Mouse (Mus musculus) kidney, adult 2 months (tissue): ENCODE data around the gene Acmsd.

ENCODE experiments used
- CTCF ChIP-seq: fragments of 200-500 bp; conservative IDR thresholded peaks from 2 replicates; pipeline ENCODE4 v1.5.1; 2011; ENCODE audit warnings: low read depth, mild to moderate bottlenecking, control low read depth, low read length, moderate library complexity, mixed read lengths; ENCODE audit not compliant: insufficient read depth, insufficient read length
- POLR2A ChIP-seq: fragments of 200-500 bp; IDR thresholded peaks from one replicate; pipeline ENCODE4 v1.6.1; 2011; ENCODE audit warnings: low read depth, low read length, control low read depth

DNA sequence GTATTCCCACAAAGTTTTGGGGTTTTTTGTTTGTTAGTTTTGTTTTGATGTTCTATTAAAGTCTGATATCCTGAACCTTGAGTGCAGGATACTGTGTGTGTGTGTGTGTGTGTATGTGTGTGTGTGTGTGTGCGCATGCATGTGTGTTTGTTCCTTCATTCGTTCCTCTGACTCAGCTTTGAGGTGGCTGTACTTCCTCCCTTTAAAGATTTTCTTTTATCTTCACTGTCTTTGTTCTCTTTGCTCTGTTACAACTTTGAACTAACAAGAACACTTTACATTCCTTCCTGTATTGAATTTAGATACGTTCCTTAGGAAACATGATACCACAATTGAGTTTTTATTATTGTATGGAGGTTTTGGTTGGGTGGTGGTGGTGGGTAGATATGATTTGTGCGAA lies 67.1 kb downstream of the Acmsd start:
- TF ChIP-seq POLR2A (no peak), CTCF (no peak)
